Mouse (Mus musculus) liver, adult 2 months (tissue): ENCODE measurements at regions not wholly inside any gene's neighbourhood (a gene's known extent, or its start where the extent isn't known, plus 50 kb on each side); places are given as distances from the start of the nearest gene placed in this dataset.

ENCODE experiments used
- DNase-seq: peaks from one replicate; pipeline ENCODE4 v3.0.0-alpha.2; 2011; ENCODE audit warnings: low read depth, low spot score; ENCODE audit errors: extremely low read depth
- H3K27ac ChIP-seq: fragments of 200-500 bp; replicated peaks from 2 replicates; pipeline ENCODE4 v1.5.1; 2012; ENCODE audit warnings: low read depth, mild to moderate bottlenecking, control low read depth, inconsistent platforms, low read length; ENCODE audit not compliant: insufficient read depth
- H3K27me3 ChIP-seq: fragments of 200-500 bp; 2 replicates; pipeline ENCODE4 v1.6.1; 2012; ENCODE audit warnings: mild to moderate bottlenecking, moderate library complexity, low read length, inconsistent platforms; ENCODE audit not compliant: control insufficient read depth, insufficient read depth
- H3K36me3 ChIP-seq: fragments of 200-500 bp; 2 replicates; pipeline ENCODE4 v1.6.1; 2012; ENCODE audit warnings: low read length, inconsistent platforms; ENCODE audit not compliant: control insufficient read depth, insufficient read depth
- H3K4me1 ChIP-seq: fragments of 200-500 bp; 2 replicates; pipeline ENCODE4 v1.6.1; 2011; ENCODE audit warnings: low read length; ENCODE audit not compliant: control insufficient read depth, insufficient read depth
- H3K4me3 ChIP-seq: fragments of 200-500 bp; 2 replicates; pipeline ENCODE4 v1.5.1; 2011; ENCODE audit warnings: low read depth, mild to moderate bottlenecking, control low read depth, low read length, moderate library complexity; ENCODE audit not compliant: insufficient read depth
- H3K79me2 ChIP-seq: fragments of 200-500 bp; 2 replicates; pipeline ENCODE4 v1.6.1; 2012; ENCODE audit warnings: inconsistent platforms, mild to moderate bottlenecking, low read length, moderate library complexity; ENCODE audit not compliant: control insufficient read depth, insufficient read depth
- H3K9ac ChIP-seq: fragments of 200-500 bp; 2 replicates; pipeline ENCODE4 v1.6.1; 2012; ENCODE audit warnings: low read depth, mild to moderate bottlenecking, control low read depth, inconsistent platforms, low read length
- CTCF ChIP-seq: fragments of 200-500 bp; IDR thresholded peaks from 2 replicates; pipeline ENCODE4 v1.5.1; 2011; ENCODE audit warnings: low read depth, low read length, control low read depth
- POLR2A ChIP-seq: fragments of 200-500 bp; IDR thresholded peaks from 2 replicates; pipeline ENCODE4 v1.6.1; 2011; ENCODE audit warnings: low read length, control low read depth; ENCODE audit not compliant: insufficient read depth; ENCODE audit errors: extremely low read depth
- WGBS: fragments of 180-500 bp; shearing (Covaris S2); methylation state at CpG from one replicate; pipeline ENCODE4 v1.1.7; 2018; 5-methylcytosine and 5-hydroxymethylcytosine counted together

DNA sequence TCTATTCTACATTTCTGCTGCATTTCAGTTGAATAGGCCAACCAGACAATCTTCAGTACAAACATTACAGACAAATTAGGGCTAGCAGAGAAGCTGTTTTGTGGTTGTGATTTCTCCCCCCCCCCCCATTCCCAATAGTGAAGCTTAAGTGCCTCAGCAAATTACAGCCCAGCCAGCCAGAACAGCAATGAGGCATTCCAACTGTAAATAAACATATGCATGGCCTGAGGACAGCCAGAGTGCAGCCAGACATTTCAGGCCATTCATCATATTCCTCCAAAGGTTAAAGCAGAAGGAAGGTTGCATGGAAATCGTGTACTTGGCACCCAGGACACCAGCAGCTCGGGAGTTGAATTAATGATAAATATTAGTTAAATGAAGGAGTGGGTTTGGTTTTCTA, 116.6 kb upstream of the Pax6 start:
- H3K79me2 ChIP-seq, result no peaks in the 10 kb centered on the region
- H3K4me3 ChIP-seq, result no peak overlapping the region
- no peaks in the 10 kb centered on the region for H3K36me3 ChIP-seq
- no peak overlapping the region for H3K9ac ChIP-seq
- no peaks in the 10 kb centered on the region for H3K27me3 ChIP-seq
- DNase-seq, result no peak
- H3K27ac ChIP-seq, result no peak overlapping the region
- no peak for TF ChIP-seq CTCF
- no peak for TF ChIP-seq POLR2A
- WGBS, result 79% methylated on average over 2 of the region's 2 CpGs
- no peaks in the 10 kb centered on the region for H3K4me1 ChIP-seq

GRCm38 (mm10) chr2:105586782-105587181, 81.9 kb upstream of the Pax6 start:
- Histone ChIP-seq H3K79me2 (no peaks in the 10 kb centered on the region), H3K27ac (no peak overlapping the region), H3K9ac (no peak overlapping the region), H3K36me3 (no peaks in the 10 kb centered on the region), H3K4me3 (no peak overlapping the region), H3K4me1 (no peaks in the 10 kb centered on the region), H3K27me3 (no peaks in the 10 kb centered on the region)
- no peak for TF ChIP-seq POLR2A
- TF ChIP-seq CTCF, result no peak
- no peak for DNase-seq
- WGBS, result 56% methylated on average over 2 of the region's 2 CpGs

DNA sequence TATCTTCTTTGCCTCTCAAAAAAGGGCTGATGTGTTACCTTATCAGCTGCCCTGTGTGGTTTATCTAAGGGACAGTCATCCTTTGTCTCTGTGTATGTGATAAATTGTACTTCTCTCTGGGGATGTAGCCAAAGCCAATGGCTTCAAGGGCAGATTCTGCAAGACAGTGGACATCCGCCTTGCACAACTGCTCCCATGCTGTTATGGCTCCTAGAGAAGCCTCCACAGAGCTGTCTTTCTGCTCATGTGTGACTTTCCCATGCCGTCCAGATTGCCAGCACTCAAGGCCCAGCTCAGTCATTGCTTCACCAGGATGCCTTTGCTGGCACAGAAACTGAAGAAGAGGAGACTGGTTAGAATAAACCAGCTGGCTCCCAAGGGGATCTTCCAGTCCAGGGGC, 74.6 kb upstream of the Pax6 start:
- Histone ChIP-seq H3K27me3 (no peaks in the 10 kb centered on the region; the same call in 1 of the 2 replicates), H3K9ac (no peak overlapping the region)
- WGBS, result 83% methylated on average over 2 of the region's 2 CpGs

GRCm38 (mm10) chr2:105604553-105605116, 64.1 kb upstream of the Pax6 start:
- no peak for DNase-seq
- TF ChIP-seq CTCF (no peak), POLR2A (no peak)
- Histone ChIP-seq H3K27ac (no peak overlapping the region), H3K36me3 (no peaks in the 10 kb centered on the region), H3K27me3 (peaks cover 3% of the 10 kb centered on the region; the same call in 1 of the 2 replicates), H3K79me2 (no peaks in the 10 kb centered on the region), H3K4me1 (no peaks in the 10 kb centered on the region), H3K4me3 (no peak overlapping the region), H3K9ac (no peak overlapping the region)
- 55% methylated on average over 11 of the region's 11 CpGs for WGBS

More for the DNA sequence above, 74.6 kb upstream of the Pax6 start:
- Histone ChIP-seq H3K4me1 (no peaks in the 10 kb centered on the region), H3K36me3 (no peaks in the 10 kb centered on the region), H3K79me2 (no peaks in the 10 kb centered on the region), H3K4me3 (no peak overlapping the region), H3K27ac (no peak overlapping the region)
- DNase-seq, result no peak
- TF ChIP-seq CTCF (no peak), POLR2A (no peak)

GRCm38 (mm10) chr2:105607969-105608538, 60.6 kb upstream of the Pax6 start:
- H3K36me3 ChIP-seq, result no peaks in the 10 kb centered on the region
- H3K27ac ChIP-seq, result no peak overlapping the region
- no peaks in the 10 kb centered on the region for H3K79me2 ChIP-seq
- DNase-seq, result no peak
- WGBS, result 52% methylated on average over 8 of the region's 8 CpGs
- no peaks in the 10 kb centered on the region for H3K4me1 ChIP-seq
- no peak overlapping the region for H3K9ac ChIP-seq
- H3K27me3 ChIP-seq, result peaks cover 6% of the 10 kb centered on the region; the same call in 1 of the 2 replicates
- no peak for TF ChIP-seq POLR2A
- TF ChIP-seq CTCF, result no peak
- H3K4me3 ChIP-seq, result no peak overlapping the region

DNA sequence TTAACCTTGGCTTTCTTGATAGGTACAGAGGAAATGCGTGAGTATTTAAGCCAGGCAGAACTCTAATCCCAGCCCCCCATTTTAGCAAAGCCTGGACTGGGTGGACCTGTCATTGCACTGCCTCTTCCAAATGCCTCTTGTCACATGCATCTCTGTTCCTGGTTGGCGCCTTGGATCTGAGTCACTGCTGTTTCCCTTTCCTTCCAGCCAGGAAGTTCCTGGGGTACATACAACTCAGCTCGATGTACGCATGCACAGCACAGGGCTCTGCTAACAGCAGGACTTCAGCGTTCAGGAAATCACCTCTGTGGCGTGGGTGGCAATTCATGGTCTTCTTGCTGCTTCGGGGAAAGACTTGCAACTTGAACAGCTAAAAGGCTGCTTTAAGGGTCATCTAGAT, 59.9 kb upstream of the Pax6 start:
- Histone ChIP-seq H3K9ac (no peak overlapping the region), H3K27ac (no peak overlapping the region), H3K4me3 (no peak overlapping the region), H3K4me1 (no peaks in the 10 kb centered on the region), H3K79me2 (no peaks in the 10 kb centered on the region), H3K27me3 (peaks cover 6% of the 10 kb centered on the region; the same call in 1 of the 2 replicates), H3K36me3 (no peaks in the 10 kb centered on the region)
- TF ChIP-seq POLR2A, result no peak
- no peak for TF ChIP-seq CTCF
- 56% methylated on average over 7 of the region's 7 CpGs for WGBS
- no peak for DNase-seq
